Mouse (Mus musculus): ENCODE data around the gene Rgs19.

Gene Rgs19

DNA sequence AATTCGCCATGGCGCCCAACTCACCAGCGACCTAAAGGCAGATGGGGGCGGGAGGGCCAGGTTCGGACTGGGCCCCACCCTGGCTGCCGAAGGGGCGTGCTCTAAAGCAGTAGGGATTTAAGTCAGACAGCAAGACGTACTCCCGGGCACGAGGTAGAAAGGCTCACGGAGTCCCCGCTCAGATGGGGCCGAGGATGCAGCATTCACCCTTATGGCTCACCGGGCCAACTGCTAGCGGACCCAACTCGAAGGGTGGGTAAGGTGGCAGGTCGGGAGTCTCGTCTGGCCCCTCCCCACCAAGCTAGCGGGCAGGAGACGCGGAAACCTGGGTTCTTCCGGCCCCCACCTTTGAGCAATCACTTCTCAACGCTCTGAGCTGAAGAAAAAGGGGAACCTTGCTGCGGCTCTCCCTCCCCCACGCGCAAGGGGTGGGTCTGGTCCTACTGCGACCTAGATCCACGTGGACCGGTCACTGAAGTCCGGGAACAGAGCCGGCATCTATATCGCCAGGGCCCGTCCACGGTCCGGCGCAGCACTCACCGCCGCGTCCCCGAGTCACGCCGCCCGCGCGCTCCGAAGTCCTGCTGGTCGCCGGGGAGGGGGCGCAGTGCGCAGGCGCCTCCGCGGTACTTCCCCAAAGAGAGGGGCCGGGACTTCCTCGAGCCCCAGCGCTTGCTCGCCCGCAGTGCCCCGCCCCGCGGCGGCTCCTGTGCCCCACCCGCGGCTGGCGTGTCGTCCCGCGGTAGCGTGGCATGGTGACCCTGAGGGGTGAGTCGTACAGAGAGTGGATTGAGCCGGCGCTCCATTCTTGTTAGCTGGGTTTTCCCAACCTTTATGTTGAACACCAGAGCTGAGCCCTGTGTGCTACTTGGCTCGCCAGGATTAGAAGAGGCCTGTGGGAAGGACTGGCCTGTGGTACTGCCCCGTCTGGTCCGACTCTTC is at the start of gene Rgs19:
Gene Rgs19 (minus strand): TSS at position 639 of the 942 bp plus-strand sequence.
- DNase-seq (ENCODE audit: low spot score), result peak; percentile 78

DNA sequence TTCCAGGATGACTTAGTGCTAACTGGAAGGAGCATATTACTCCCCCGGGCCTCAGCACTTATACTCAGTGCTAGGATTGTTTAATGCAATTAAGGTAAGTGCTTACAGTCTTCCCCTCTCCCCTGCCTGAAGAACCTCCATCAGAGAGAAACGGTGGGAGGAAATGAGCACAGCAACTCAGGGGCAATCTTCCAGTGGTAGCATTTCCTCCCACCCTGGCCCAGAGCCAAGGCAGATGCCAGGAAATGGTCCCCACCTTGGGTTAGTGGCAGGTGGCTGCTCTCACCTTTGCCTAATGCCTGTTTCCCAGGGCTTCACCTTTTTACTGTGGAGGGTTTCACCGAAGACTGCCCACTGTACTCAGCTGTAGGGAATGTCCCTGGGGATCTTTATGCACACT is 36.3 kb upstream of the Rgs19 start:
- no peak for DNase-seq (ENCODE audit: low spot score)

DNA sequence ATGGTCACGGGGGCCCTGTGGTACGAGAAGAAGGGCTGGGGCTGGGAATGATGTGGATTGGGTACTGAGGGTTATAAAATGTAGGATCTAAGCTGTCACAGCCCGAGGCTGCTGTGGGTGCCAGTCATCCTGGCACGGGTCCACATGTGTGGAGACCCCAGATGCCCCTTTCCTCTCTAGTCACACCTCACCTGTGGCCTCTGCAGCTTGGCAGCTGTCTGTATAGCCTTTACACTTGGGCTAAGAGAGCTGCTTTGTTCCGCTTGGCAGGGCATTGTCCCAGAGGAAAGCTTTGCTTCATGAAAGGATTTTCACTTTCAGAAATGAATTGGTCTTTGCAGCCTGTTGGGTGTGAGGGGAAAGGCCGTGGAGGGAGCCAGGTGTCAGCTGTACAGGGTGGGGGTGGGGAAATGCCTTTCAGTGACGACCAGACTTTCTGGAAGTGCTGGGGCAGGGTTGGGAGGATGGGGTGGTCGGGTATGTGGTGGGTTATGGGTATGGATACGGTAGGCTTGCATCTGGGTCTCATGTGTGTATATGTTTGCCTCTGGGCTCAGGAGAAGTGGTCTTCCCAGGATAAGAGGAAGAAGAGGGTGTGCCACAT is 34.0 kb upstream of the Rgs19 start:
- no peak for DNase-seq (ENCODE audit: low spot score)

DNA sequence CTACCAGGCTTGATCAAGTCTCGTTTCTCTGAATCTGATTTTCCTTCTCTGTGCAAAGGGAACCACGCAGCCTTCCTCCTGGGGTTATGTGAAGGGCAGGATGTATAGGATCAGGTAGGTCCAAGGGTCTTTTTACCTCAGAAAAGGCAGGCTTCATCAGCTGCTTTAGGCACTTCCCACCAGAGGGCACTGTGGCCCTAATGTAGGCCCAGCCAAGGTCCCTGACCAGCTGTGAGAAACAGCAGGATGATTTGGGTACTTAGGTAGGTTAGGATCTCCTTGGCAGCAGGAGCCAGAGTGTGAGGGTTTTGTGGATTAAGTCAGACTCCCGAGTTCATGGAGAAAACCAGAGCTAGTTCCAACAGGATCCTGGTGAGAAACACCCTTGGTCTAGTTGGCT is 28.4 kb upstream of the Rgs19 start:
- peak; percentile 11 for DNase-seq (ENCODE audit: low spot score)

DNA sequence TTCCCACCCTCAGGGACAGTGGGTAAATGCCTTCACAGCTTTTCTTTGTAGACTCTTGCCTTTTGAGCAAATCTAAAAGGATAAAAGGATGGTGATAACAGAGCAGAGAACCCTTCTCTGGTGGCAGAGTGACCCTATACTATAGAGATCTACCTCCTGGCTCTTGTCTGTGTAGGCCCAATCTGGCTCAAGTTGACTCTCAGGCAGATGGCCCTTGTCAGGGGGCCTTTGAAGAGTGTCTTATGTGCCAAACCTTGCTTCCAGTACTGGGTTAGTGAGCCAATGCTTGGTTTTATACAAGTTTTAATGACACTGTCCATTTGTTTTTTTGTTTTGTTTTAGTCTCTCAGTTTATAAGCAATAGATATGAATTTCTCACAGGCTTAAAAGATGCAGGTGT is 27.4 kb upstream of the Rgs19 start:
- DNase-seq (ENCODE audit: low spot score), result no peak

DNA sequence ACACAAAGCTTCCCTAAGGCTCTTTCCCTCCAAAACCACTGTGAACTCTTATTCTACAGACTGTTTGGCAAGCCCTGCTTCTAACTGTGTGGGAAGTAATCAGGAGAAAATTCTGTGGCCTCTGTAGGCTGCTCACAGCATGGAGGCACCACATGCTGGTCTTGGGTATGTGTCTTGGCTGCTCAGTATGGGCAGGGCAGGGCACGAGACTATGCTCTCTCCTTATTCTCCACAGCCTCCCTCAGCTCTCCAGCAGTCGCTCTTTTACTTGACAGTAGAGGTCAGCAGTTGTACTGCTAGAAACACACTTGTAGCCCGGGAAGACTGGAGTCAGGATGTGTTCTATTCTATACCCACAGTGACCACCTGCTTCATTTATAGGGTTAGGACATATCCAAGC is 26.3 kb upstream of the Rgs19 start:
- DNase-seq (ENCODE audit: low spot score), result no peak

DNA sequence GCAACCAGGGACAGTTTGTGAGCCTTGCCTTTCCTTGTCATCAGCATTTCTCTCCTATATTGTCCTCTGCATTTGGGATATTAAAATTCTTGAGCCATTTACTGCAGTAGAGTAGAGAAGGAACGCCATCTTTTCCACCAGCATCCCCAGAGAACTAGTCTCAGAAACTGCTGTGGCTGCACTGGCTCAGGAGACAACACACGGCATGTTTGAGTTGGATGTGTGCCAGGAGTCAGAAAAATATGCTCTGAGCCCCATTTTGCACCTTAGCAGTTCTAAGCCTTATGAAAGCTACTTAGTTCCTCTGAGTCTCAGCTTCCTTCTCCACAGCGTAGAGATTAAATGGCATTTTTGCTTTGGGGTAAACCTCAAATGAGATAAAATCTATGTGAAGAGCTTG is 23.2 kb upstream of the Rgs19 start:
- no peak for DNase-seq (ENCODE audit: low spot score)

DNA sequence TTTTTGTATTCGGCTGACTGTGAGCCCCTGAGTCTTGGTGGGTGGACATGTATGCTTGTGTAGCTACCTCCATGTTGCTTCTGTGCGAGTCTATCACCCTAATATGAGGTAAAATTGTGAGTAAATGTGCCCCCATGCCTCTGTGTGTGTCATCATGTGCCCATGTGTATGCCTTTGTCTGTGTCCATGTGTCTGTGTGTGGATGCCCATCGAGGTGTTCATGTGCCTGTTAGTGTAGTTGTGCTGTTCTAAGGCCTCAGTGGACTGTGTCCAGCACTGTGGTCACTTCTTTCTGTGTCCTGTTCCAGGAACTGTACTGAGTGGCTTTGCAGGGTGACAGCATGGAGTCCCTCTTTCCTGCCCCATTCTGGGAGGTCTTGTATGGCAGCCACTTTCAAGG is 21.6 kb upstream of the Rgs19 start:
- no peak for DNase-seq (ENCODE audit: low spot score)

DNA sequence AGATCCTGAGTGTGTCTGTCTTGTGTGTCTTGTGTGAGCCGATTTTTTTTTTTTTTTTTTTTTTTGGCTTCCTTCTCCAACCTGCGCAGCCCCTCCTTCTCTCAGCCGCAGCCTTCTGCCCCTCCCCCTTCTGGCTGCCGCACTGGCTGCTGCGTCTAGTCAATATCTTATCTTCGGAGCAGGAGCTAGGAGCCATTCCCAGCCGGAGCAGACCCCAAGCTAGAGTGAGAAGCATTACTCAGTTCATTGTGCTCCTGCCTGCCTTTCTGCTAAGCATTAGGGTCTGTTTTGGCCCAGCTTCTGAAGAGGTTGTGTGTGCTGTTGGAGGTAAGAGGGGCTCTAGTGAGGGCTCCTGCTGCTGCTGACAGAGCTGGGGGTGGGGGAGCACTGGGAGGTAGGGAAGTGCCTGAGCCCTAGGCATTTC is 21.1 kb upstream of the Rgs19 start, which contains the start of gene Oprl1:
Gene Oprl1 (plus strand): TSS at position 114 of the 424 bp plus-strand sequence.
- no peak for DNase-seq (ENCODE audit: low spot score)

DNA sequence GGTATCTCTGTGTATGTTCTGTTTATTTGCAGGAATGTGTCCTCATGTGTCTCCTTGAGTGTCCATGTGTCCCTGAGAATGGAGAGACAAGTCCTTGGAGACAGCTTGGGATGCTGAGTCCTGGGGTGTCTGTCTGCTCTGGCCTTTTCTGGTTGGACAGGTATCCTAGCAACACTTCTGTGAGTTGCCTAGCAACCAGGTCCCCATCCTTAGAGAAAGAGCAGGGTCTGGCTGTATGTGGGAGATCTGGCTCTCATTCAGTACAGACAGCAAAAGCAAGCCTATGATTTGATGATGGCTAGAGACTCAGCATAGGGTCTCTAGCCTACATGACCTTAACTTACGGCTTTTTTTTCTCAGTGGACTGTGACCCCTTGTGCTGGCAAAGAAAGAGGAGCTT is 20.0 kb upstream of the Rgs19 start:
- no peak for DNase-seq (ENCODE audit: low spot score)

DNA sequence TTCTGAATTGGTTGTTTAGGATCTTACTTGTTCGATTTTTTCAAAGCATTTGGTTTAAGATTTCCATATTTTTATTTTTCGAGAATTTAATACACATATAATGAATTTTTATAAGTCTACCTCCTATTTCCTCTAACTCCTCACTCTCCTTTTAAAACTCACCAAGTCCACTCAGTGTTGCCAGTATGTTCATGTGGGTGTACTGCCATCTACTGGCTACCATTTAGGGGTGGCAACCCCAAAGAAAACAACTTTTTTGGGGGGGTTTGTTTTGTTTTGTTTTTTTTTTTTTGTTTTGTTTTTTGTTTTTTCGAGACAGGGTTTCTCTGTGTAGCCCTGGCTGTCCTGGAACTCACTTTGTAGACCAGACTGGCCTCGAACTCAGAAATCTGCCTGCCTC is 12.9 kb upstream of the Rgs19 start:
- DNase-seq (ENCODE audit: low spot score), result no peak

DNA sequence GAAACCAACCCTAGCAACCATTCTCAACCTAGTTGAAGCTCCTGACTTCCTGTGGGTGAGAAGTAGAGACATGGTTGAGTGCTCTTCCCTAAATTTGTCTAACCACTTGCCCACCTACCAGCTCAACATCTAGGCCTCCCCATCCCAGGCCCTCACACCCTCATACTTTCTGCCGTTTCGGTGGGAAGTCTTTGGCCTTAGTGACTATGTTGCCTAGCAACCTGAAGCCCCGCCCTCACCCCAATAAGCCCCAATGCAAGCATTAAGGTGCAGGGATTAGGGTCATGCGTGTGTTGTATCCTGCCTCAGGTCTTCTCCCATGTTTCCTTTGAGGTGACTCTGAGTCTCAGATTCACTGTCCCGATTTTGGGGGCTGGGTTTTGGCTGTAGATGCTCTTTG is 4.5 kb upstream of the Rgs19 start, which contains the start of gene Lkaaear1:
Gene Lkaaear1 (minus strand): TSS at position 202 of the 400 bp plus-strand sequence.
- DNase-seq (ENCODE audit: low spot score), result no peak

DNA sequence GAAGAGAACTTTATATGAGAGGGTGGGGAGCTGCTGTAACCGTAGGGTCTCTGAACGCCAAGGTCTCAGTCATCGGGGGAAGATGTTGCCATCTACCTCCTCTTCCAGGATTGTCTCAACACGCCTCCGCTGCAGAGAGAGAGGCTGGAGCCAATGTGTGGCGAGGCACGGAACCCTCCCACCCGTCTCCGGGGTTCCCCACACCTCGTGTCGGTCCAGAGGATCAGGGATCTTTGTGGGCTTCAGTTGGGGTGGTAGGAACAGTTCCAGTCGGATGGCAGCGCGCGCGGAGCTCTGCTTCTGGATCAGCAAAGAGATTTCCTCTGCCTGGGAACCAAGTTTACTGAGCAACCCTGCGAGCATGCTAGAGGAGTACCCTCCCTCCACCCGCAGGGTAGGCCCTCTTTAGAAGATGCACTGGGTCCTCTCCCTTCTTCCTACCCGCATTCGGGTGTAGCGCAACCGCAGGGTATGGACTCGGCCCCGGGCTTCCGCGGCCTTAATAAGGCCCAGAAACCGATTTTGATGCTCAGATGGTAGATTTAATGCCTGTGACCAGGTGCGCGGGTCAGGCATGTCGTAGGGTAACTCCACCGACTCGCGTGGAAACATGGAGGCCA is 3.1 kb upstream of the Rgs19 start:
- DNase-seq (ENCODE audit: low spot score), result no peak

DNA sequence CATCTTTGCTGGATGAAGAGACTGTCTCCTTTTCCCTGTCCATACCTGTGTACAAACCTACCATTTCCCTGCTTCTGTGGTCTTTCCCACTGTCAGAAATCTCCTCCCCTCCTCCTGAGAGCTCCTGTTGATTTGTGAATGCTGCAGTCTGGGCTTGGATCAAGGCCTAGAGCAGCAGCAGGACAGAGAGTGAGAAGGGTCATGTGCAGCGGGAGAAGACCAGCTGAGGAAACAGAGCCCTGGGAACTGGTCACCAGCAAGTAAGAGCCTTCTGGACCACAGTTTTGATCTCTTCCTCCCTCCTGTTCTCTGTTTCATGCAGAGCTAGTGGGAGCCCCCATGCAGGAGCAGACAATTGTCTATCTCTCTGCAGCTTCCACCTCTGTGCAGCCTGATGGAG is 2.0 kb upstream of the Rgs19 start:
- DNase-seq (ENCODE audit: low spot score), result no peak

DNA sequence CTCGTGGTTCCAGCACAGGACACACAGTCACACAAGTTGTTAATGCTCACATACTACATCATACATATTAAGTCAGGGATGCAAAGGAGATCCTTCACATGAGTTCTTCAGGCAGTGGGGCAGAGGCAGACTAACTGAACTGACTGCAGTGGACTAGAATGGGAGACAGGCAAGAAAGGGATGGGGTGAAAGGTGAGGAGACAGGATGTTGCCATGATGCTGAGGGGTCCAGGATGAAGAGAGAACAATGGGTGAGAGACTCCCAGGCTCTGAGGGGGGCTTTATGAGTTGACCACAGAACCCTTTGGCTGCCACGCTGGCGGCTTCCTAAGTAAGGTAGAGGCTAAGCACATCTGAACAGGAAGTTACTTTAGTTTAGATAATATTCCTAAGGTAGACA is 804 bp upstream of the Rgs19 start:
- DNase-seq (ENCODE audit: low spot score), result no peak

DNA sequence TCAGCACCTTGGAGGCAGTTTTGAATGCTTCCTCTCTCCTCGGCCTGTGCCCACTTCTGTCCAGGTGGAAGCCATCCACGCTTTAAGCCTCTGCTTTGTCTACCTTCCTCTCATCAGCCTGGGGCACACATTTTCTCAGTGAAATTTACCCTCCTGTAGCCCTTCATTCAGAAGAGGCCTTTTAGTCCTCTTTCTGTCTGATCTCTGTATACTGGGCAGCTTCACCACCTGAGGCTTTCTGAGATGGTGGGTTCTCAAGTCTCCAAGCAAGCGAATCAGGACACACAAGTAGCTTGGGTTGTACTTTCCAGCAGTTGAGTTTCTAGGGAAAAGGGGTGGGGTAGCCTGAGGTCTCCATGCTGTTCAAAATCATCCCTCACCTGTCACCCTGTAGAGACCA is 1.5 kb downstream of the Rgs19 start:
- no peak for DNase-seq (ENCODE audit: low spot score)

DNA sequence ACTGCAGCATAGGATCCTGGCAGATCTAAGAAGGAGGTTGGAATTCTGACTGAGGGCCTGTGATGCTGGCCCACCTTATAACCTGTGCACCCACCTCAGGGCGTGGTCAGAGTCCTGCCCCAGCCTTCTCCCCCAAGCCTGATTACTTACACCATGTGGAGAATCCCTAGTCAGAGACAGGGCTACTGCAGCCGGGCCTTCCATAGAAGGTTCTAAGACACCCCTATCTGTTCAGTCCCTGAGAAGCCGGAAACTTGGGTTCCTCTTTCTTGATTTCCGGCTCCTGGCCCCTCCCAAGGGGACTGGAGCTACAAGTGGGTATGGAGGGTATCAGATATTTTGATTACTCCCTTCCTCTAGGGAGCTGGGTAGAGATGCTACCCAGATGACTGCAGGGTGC is 2.2 kb downstream of the Rgs19 start:
- no peak for DNase-seq (ENCODE audit: low spot score)

DNA sequence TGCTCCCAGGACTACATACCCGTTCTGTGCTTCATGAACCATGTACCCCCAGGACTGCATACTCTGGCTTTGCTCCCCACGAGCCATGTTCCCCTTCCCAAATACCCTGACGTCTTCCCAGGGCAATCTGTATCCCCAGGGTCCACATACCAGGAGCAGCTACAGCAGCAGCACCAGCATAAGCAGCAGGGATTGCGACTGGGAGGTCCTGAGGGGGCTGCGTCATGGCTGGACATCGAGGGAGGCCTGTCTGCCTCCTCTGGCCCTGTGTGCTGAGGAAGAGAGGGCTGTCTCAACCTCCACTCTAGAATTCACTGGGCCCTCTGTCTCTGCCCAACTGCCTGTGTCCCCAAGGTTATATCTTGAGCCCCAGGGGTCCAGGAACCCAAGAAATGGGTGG is 2.7 kb downstream of the Rgs19 start:
- DNase-seq (ENCODE audit: low spot score), result no peak

DNA sequence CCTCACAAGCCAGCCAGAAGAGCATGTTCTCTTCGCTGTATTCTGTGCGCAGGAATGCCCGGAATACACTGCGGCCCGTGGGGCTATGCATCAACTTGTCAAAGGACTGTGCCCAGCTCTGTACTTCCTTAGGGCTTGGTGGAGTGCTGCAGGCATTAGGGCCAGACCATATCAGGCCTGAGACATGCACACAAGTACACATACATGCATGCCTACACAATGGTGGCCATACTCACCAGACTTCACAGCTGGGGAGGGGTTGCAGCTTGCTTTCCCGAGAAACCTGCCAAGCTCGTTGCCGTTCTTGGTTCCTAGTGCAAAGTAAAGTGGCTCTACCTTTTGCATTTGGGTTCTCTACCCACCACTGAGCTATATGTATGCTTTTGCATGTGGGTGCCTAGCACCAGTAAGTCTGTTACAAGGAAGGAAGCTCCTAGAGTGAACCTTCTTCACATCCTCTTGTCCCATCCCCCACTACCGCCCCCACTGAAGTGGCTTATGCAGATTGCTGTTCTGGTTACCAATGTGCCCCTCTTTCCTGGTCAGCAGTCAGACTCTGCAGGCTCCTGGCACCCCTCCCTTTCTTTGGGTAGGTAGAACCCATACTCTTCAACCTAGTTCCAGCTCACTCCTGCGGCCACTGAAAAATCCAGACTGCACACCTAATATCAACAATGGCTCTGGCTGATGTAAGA is 4.2 kb downstream of the Rgs19 start:
- no peak for DNase-seq (ENCODE audit: low spot score)

DNA sequence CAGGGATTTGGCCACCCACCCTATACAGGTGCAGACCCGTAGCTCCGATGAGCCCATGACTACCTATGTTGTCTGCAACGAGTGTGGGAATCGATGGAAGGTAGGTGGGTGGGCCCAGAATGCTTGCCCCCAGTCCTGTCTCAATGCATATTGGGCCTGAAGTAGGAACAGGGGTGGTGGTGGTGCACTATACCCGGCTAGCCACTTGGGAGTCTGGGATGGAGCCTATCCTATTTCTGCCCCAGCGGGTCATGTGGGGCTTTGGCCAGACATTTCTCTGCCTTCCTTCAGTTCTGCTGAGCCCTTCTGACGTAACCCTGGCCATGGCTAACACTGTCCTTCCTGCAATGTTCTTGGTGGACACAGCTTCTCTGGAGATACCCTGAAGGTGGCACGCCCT is 6.2 kb downstream of the Rgs19 start:
- no peak for DNase-seq (ENCODE audit: low spot score)

DNA sequence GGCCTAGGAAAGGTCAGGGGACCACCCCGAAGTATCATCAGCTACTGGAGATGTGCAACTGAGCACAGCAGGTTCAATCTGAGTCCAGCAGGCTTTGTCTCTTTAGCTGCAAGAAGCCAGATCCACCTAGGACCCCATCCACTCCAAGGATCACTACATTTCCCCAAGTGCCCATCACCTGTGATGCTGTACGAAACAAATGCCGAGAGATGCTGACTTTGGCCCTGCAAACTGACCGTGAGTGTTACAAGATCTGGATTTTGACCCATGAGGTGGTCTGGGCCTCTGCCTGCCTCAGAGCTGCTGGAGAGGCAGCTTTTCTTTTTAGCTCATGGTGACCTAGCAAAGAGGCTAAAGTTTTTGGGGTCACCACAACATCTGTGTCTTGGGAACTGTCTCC is 8.1 kb downstream of the Rgs19 start:
- no peak for DNase-seq (ENCODE audit: low spot score)

DNA sequence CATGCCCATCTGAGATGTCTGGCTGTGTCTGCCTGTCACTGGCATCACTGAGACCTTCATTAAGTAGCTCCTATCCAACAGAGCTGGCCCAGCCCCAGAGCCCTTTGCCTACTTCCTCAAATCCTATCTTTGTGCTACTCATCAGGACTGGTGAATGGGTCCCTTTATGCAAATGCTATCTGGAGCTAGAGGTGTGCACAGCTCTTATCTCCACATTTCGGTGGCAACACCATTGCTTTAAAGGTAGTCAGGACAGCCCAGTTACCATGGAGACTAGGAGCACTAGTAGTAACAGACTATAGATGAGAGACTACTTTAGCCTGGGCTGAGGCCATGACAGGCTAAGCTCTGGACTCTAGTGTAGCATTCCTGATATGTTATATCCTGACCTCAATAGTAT is 9.1 kb downstream of the Rgs19 start:
- no peak for DNase-seq (ENCODE audit: low spot score)
